Mouse (Mus musculus) testis, adult 2 months (tissue): Measurements from ENCODE around the gene Slc30a3.

Source experiments
- CTCF ChIP-seq: fragments of 200-500 bp; IDR thresholded peaks from 2 replicates; pipeline ENCODE4 v1.5.1; 2012; ENCODE audit warnings: low read depth, mild to moderate bottlenecking, inconsistent platforms, low read length, moderate library complexity; ENCODE audit not compliant: control insufficient read depth, insufficient read depth, insufficient replicate concordance
- POLR2A ChIP-seq: fragments of 200-500 bp; IDR thresholded peaks from 2 replicates; pipeline ENCODE4 v1.6.1; 2012; ENCODE audit warnings: low read depth, mild to moderate bottlenecking, inconsistent platforms, low read length, moderate library complexity; ENCODE audit not compliant: control insufficient read depth

DNA sequence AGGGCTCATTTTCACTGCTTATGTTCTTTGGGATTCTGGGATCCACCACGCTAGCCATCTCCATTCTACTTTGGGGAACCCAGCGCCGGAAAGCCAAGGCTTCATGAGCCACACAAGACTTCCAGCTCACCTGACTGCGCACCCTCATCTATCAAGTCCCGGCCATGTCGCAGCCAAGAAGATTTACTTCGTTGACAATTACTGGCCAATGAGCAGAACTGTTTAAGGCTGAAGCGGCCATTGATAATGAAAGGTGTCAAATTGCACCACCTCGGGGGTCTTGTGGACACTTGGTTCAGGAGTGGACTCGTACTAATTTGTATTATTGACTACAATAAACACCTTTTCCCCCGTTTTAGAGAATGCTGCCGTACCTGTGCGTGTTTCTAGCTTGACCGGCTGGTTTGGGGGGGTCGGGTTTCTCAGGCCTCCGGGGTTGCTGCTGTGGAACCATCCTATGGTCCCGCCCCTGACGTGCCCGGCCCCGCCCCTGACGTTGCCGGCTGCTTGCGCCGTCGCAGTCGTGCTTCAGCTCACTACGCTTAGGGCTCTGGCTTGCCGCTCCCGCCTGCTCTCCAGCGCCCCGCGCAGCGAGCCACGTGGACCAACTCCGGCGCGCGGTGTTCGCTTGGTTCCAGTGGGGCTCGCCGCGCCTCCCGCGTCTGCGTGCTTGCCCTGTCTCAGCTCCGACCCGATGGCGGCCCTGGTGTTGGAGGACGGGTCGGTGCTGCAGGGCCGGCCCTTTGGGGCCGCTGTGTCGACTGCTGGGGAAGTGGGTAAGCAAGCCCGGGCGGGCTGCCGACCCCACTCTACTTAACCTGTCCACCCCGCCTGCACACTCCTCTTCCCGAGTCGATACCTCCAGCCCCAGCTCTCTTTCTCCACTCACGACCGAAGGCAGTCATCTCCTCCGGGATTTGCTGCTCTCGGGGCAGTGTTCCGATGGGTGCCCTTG, 53.5 kb downstream of the Slc30a3 start, which contains the start of gene Cad:
- TF ChIP-seq CTCF (no peak), POLR2A (peak; percentile 52)
